Mouse (Mus musculus) erythroblast, embryonic 14.5 days (primary cell): ENCODE data around the gene Wrnip1.

Experiments
- GATA1 ChIP-seq: IDR thresholded peaks from 2 replicates; pipeline ENCODE4 v1.6.1; 2012; ENCODE audit warnings: low read length, inconsistent platforms, mixed read lengths
- TAL1 ChIP-seq: IDR thresholded peaks from 3 replicates; pipeline ENCODE4 v1.6.1; 2012; ENCODE audit warnings: low read length, inconsistent platforms, mixed read lengths

- TF ChIP-seq GATA1 (no peak), TAL1 (no peak)
Measured at GRCm38 (mm10) chr13:32827951-32828350, 26.1 kb downstream of the Wrnip1 start.
